Mouse (Mus musculus): ENCODE measurements at regions not wholly inside any gene's neighbourhood (a gene's known extent, or its start where the extent isn't known, plus 50 kb on each side); places are given as distances from the start of the nearest gene placed in this dataset.

DNA sequence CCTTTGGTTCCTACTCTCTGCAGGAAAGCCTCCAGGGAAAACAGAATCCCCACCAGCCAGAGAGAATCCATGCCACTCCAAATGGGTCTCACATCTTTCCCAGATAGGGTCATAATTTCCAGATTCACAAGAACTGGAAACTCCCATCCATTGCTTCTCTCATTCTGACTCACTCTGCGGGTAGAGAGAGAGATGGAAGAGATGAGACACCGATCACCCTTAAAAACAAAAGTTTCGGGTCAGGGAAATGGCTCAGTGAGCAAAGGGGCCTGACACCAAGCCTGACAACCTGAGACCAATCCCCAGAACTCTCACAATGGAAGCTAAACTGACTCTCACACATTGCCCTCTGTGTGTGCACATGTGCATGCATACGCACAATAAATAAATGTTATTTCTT lies 86.6 kb downstream of the Rplp1 start:
- TF ChIP-seq MAFK (IDR thresholded peaks at IDR 0.05; ENCODE audit: insufficient read depth, low read depth, low read length) (no peak), ZC3H11A (IDR thresholded peaks at IDR 0.05; ENCODE audit: borderline replicate concordance, low read depth, low read length) (no peak)
